Mouse (Mus musculus) cerebellum, adult 18-20 months (tissue): Measurements from ENCODE around the gene Btbd35f28.
"Not testable (repeated sequence)": the region's sequence is repeated elsewhere in the genome, so short reads cannot be mapped to it uniquely, and the experiment has no call there.

Experiments
- DNase-seq, 2 experiments: peaks; one replicate each; pipeline ENCODE4 v3.0.0; 2021

Gene Btbd35f28

GRCm38 (mm10) chrX:4196276-4196675 lies at the start of gene Btbd35f28:
Gene Btbd35f28 (plus strand): TSS chrX:4196576.
- not testable (repeated sequence) for DNase-seq
